Mouse (Mus musculus) layer of hippocampus, postnatal 36 days (tissue): Measurements from ENCODE around the gene Polk. TPM values are rescaled to one million over a fixed set of nuclear protein-coding genes. Genes with fewer than 3 reads are reported as not detected.

Source experiments
- DNase-seq, 2 experiments: peaks; one replicate each; pipeline ENCODE4 v3.0.0; 2022
- total RNA-seq, 2 experiments: library from RNA; stranded (reverse); gene quantifications; 2 replicates each; pipeline ENCODE4 v1.2.3; 2021

The Polk gene
- total RNA-seq, 2 experiments from 2014 or later = 11.7 to 12.2 TPM

- DNase-seq = no peak
Observed at GRCm38 (mm10) chr13:96462644-96463043, 79.7 kb downstream of the Polk start.

- no peak for DNase-seq
Observed at GRCm38 (mm10) chr13:96458606-96459005, 83.8 kb downstream of the Polk start.

GRCm38 (mm10) chr13:96458018-96458417 is 84.4 kb downstream of the Polk start:
- no peak for DNase-seq

- DNase-seq = no peak
Observed at GRCm38 (mm10) chr13:96457566-96457965, 84.8 kb downstream of the Polk start.

GRCm38 (mm10) chr13:96454288-96454687 is 88.1 kb downstream of the Polk start:
- no peak for DNase-seq

GRCm38 (mm10) chr13:96452621-96453020 is 89.8 kb downstream of the Polk start:
- no peak for DNase-seq

- DNase-seq = no peak
Observed at GRCm38 (mm10) chr13:96451386-96452140, 90.8 kb downstream of the Polk start.

GRCm38 (mm10) chr13:96450869-96451268 is 91.5 kb downstream of the Polk start:
- no peak for DNase-seq

GRCm38 (mm10) chr13:96450205-96450856 is 92.0 kb downstream of the Polk start:
- DNase-seq = no peak

GRCm38 (mm10) chr13:96440436-96440835 is 101.9 kb downstream of the Polk start:
- no peak for DNase-seq

GRCm38 (mm10) chr13:96436921-96437320 is 105.5 kb downstream of the Polk start:
- no peak for DNase-seq

- no peak for DNase-seq
Observed at GRCm38 (mm10) chr13:96435793-96436192, 106.6 kb downstream of the Polk start.

GRCm38 (mm10) chr13:96434899-96435331 is 107.5 kb downstream of the Polk start:
- no peak for DNase-seq

- no peak for DNase-seq
Observed at GRCm38 (mm10) chr13:96433648-96434190, 108.7 kb downstream of the Polk start.

GRCm38 (mm10) chr13:96433041-96433440 is 109.3 kb downstream of the Polk start:
- DNase-seq = no peak

GRCm38 (mm10) chr13:96432376-96432811 is 110.0 kb downstream of the Polk start:
- DNase-seq = no peak

GRCm38 (mm10) chr13:96431595-96432156 is 110.7 kb downstream of the Polk start:
- peak; percentile 84 for DNase-seq

Other genes with a start within 250 kb of the Polk start
- gene Poc5, start 154.3 kb downstream of the Polk start, total RNA-seq = 10 to 100 TPM; 29.4 to 37.8 TPM
- under 1 TPM in 1 of 2 experiments, not detected in 1; 0.32 TPM for gene Ankdd1b, start 71.4 kb downstream of the Polk start, total RNA-seq
- gene Gm17622, start 51.8 kb downstream of the Polk start, total RNA-seq = not detected
- gene Col4a3bp, start within 50 bp of the Polk start, total RNA-seq = 10 to 100 TPM; 70.6 to 71.3 TPM
- 100 to 1,000 TPM; 105 to 120 TPM for gene Hmgcr, start 128.4 kb upstream of the Polk start, total RNA-seq
- under 1 TPM; 0.66 to 0.97 TPM for gene Ankrd31, start 205.7 kb upstream of the Polk start, total RNA-seq